In genomic region chr19:36646132-36646828, GRCm38 (mm10) we compare ENCODE assay signal across 12 mouse cellular contexts.
DNase-seq lines count a peak whose midpoint lies in the region; ATAC-seq and TF ChIP-seq lines count a peak whose summit lies in the region.
"Had no signal": no experiment of that assay in that cellular context is flagged by ENCODE, and none has a peak within 500 bp of the region (broad histone marks: within the 10 kb centered on the region; RNA-seq: fewer than 3 reads in every experiment).

No protein-coding gene starts in this region.

- H3K4me3 ChIP-seq in limb, embryonic 14.5 days (replicated peaks; ENCODE audit: low read length), result no peak overlapping the region
- H3K4me3 ChIP-seq in limb, embryonic 10.5 days, result no peak overlapping the region
- H3K4me3 ChIP-seq in midbrain, embryonic 15.5 days, result no peak overlapping the region
- H3K4me3 ChIP-seq: forebrain, embryonic 12.5 days; hindbrain, embryonic 12.5 days; limb, embryonic 12.5 days had no signal

- WGBS in limb, embryonic 14.5 days, result 68% methylated on average over 7 of the region's 7 CpGs
- whole genome bisulfite sequencing in limb, embryonic 10.5 days, result 90% methylated on average over 7 of the region's 7 CpGs
- WGBS in midbrain, embryonic 15.5 days, result 85% methylated on average over 7 of the region's 7 CpGs

- no peaks in the 10 kb centered on the region for H3K36me3 ChIP-seq in limb, embryonic 14.5 days (ENCODE audit: control insufficient read depth, insufficient read depth, low read length)
- H3K36me3 ChIP-seq in limb, embryonic 10.5 days, result no peaks in the 10 kb centered on the region
- H3K36me3 ChIP-seq in midbrain, embryonic 15.5 days (replicated peaks), result no peaks in the 10 kb centered on the region
- H3K36me3 ChIP-seq: forebrain, embryonic 12.5 days; hindbrain, embryonic 12.5 days; limb, embryonic 12.5 days had no signal

- H3K4me2 ChIP-seq in limb, embryonic 14.5 days (replicated peaks; ENCODE audit: low read depth, low read length, severe bottlenecking), result no peak overlapping the region
- no peak overlapping the region for H3K4me2 ChIP-seq in midbrain, embryonic 15.5 days
- H3K4me2 ChIP-seq: forebrain, embryonic 12.5 days; hindbrain, embryonic 12.5 days; limb, embryonic 12.5 days had no signal

- no peak overlapping the region for H3K9ac ChIP-seq in limb, embryonic 14.5 days (ENCODE audit: low read depth, low read length, severe bottlenecking)
- H3K9ac ChIP-seq in midbrain, embryonic 15.5 days, result no peak overlapping the region
- H3K9ac ChIP-seq: forebrain, embryonic 12.5 days; hindbrain, embryonic 12.5 days; limb, embryonic 12.5 days had no signal

- TF ChIP-seq POLR2A in limb, embryonic 14.5 days (IDR thresholded peaks at IDR 0.05; ENCODE audit: borderline replicate concordance, extremely low read depth, insufficient read depth, insufficient read length), result no peak

- no peaks in the 10 kb centered on the region; the same call in 1 of the 2 replicates for H3K9me3 ChIP-seq in limb, embryonic 14.5 days (ENCODE audit: control insufficient read depth, low read length)
- H3K9me3 ChIP-seq in limb, embryonic 10.5 days (replicated peaks), result no peaks in the 10 kb centered on the region
- H3K9me3 ChIP-seq in midbrain, embryonic 15.5 days, result no peaks in the 10 kb centered on the region; the same call in 1 of the 2 replicates
- H3K9me3 ChIP-seq: forebrain, embryonic 12.5 days had no signal

- no peaks in the 10 kb centered on the region for H3K27me3 ChIP-seq in limb, embryonic 14.5 days (ENCODE audit: control insufficient read depth, insufficient read depth, low read length)
- no peaks in the 10 kb centered on the region for H3K27me3 ChIP-seq in limb, embryonic 10.5 days (ENCODE audit: low read depth, poor library complexity, severe bottlenecking)
- no peaks in the 10 kb centered on the region for H3K27me3 ChIP-seq in midbrain, embryonic 15.5 days (replicated peaks)
- H3K27me3 ChIP-seq: forebrain, embryonic 12.5 days; hindbrain, embryonic 12.5 days; limb, embryonic 12.5 days had no signal

- H3K27ac ChIP-seq in limb, embryonic 14.5 days (replicated peaks; ENCODE audit: low read depth, low read length), result no peak overlapping the region
- no peak overlapping the region for H3K27ac ChIP-seq in limb, embryonic 10.5 days
- H3K27ac ChIP-seq in midbrain, embryonic 15.5 days, result no peak overlapping the region
- H3K27ac ChIP-seq: forebrain, embryonic 12.5 days; hindbrain, embryonic 12.5 days; limb, embryonic 12.5 days had no signal

- peaks cover 8% of the 10 kb centered on the region for H3K4me1 ChIP-seq in limb, embryonic 14.5 days (ENCODE audit: control insufficient read depth, insufficient read depth, low read length)
- no peaks in the 10 kb centered on the region for H3K4me1 ChIP-seq in limb, embryonic 10.5 days
- H3K4me1 ChIP-seq in midbrain, embryonic 15.5 days, result no peaks in the 10 kb centered on the region
- H3K4me1 ChIP-seq: forebrain, embryonic 12.5 days; hindbrain, embryonic 12.5 days; limb, embryonic 12.5 days had no signal

- DNase-seq in limb, embryonic 14.5 days (ENCODE audit: low spot score), result peak; percentile 71
- DNase-seq in limb, embryonic 10.5 days (ENCODE audit: low spot score), result no peak
- peak; percentile 33 to 42 for DNase-seq in adrenal gland, postnatal 36 days
- DNase-seq in kidney, adult 8-10 months, result peak; percentile 8 to 15
- peak; percentile 15 for DNase-seq in lung, postnatal 25 days (ENCODE audit: low spot score)
- DNase-seq in layer of hippocampus, postnatal 10 days (ENCODE audit: low spot score in 2 of 2), result no peak
- DNase-seq in B cell, adult 2 months, result no peak
- DNase-seq: midbrain, embryonic 14.5 days had no signal

- no peak for ATAC-seq in limb, embryonic 14.5 days (ENCODE audit: low FRiP score, low read depth)
- no peak for ATAC-seq in midbrain, embryonic 15.5 days (replicated peaks)

Comparison
In these comparisons a context has a peak if more than half of its experiments do, and no peak if none do; other contexts are left out.
1. DNase-seq: peak in limb, embryonic 14.5 days (single experiment), adrenal gland, postnatal 36 days (2 of 2), kidney, adult 8-10 months (2 of 2) and lung, postnatal 25 days (single experiment); none in limb, embryonic 10.5 days (single experiment), layer of hippocampus, postnatal 10 days (0 of 2) and B cell, adult 2 months (0 of 2).